Mouse (Mus musculus) brain, embryonic 14.5 days (tissue): ENCODE measurements around the gene Cenph. TPM values are rescaled to one million over a fixed set of nuclear protein-coding genes. Genes with fewer than 3 reads are reported as not detected.
"Not testable (repeated sequence)": the region's sequence is repeated elsewhere in the genome, so short reads cannot be mapped to it uniquely, and the experiment has no call there.

ENCODE experiments used
- DNase-seq: peaks from one replicate; pipeline ENCODE4 v3.0.0-alpha.2; 2011; ENCODE audit warnings: low read depth
- CTCF ChIP-seq: fragments of 200-500 bp; IDR thresholded peaks from 2 replicates; pipeline ENCODE4 v1.5.1; 2012; ENCODE audit warnings: inconsistent platforms, mild to moderate bottlenecking, moderate library complexity, borderline replicate concordance; ENCODE audit not compliant: insufficient read depth, insufficient read length; ENCODE audit errors: extremely low read depth
- POLR2A ChIP-seq: fragments of 200-500 bp; IDR thresholded peaks from 2 replicates; pipeline ENCODE4 v1.6.1; 2012; ENCODE audit warnings: mild to moderate bottlenecking, inconsistent platforms, borderline replicate concordance; ENCODE audit not compliant: poor library complexity, insufficient read depth, insufficient read length, severe bottlenecking; ENCODE audit errors: extremely low read depth
- polyA plus RNA-seq: library from polyadenylated mRNA; depleted of rRNA; stranded (reverse); fragments of >200 nt; gene quantifications from 2 replicates; pipeline ENCODE4 v1.2.3, GENCODE M21; 2012; rRNA removed

Cenph gene
- polyA plus RNA-seq, result 8.3 and 12.5 TPM in 2 replicates

GRCm38 (mm10) chr13:100775252-100776055 lies at the start of gene Cenph:
Gene Cenph, minus strand, starts transcription at chr13:100775899.
- TF ChIP-seq POLR2A, result no peak
- no peak for TF ChIP-seq CTCF

GRCm38 (mm10) chr13:100824916-100825315 lies 49.2 kb upstream of the Cenph start:
- no peak for DNase-seq
- no peak for TF ChIP-seq CTCF
- TF ChIP-seq POLR2A, result no peak

More at GRCm38 (mm10) chr13:100775252-100776055, at the start of gene Cenph:
- peak; percentile 96 for DNase-seq

GRCm38 (mm10) chr13:100824306-100824705 lies 48.6 kb upstream of the Cenph start:
- no peak for TF ChIP-seq CTCF
- no peak for TF ChIP-seq POLR2A
- DNase-seq, result no peak

- no peak for DNase-seq
- no peak for TF ChIP-seq POLR2A
- TF ChIP-seq CTCF, result no peak
Measured at GRCm38 (mm10) chr13:100823863-100824262, 48.2 kb upstream of the Cenph start.

- TF ChIP-seq POLR2A (no peak), CTCF (no peak)
- no peak for DNase-seq
Measured at GRCm38 (mm10) chr13:100814451-100814850, 38.8 kb upstream of the Cenph start.

GRCm38 (mm10) chr13:100805776-100806175 lies 30.1 kb upstream of the Cenph start:
- TF ChIP-seq POLR2A (no peak), CTCF (no peak)

GRCm38 (mm10) chr13:100797171-100797570 lies 21.5 kb upstream of the Cenph start:
- TF ChIP-seq POLR2A (no peak), CTCF (no peak)
- DNase-seq, result no peak

More at GRCm38 (mm10) chr13:100805776-100806175, 30.1 kb upstream of the Cenph start:
- DNase-seq, result no peak

GRCm38 (mm10) chr13:100789083-100789482 lies 13.4 kb upstream of the Cenph start:
- TF ChIP-seq POLR2A, result no peak
- TF ChIP-seq CTCF, result no peak
- no peak for DNase-seq

- DNase-seq, result not testable (repeated sequence)
Measured at GRCm38 (mm10) chr13:100788057-100788456, 12.4 kb upstream of the Cenph start.

GRCm38 (mm10) chr13:100787316-100788010 lies 11.8 kb upstream of the Cenph start:
- no peak for DNase-seq
- TF ChIP-seq CTCF (no peak), POLR2A (no peak)

- no peak for TF ChIP-seq CTCF
- TF ChIP-seq POLR2A, result peak; percentile 56; the same call in 1 of the 2 replicates
- peak; percentile 98 for DNase-seq
Measured at GRCm38 (mm10) chr13:100786414-100786867, 10.7 kb upstream of the Cenph start, which contains the start of gene Ccnb1. Gene Ccnb1, minus strand, starts transcription at chr13:100786570.

- DNase-seq, result peak; percentile 37
Measured at GRCm38 (mm10) chr13:100785806-100786413, 10.2 kb upstream of the Cenph start.

More at GRCm38 (mm10) chr13:100785806-100786413, 10.2 kb upstream of the Cenph start:
- no peak for TF ChIP-seq CTCF
- TF ChIP-seq POLR2A, result no peak
